Mouse (Mus musculus): ENCODE measurements around the gene Hspe1. TPM values are rescaled to one million over a fixed set of nuclear protein-coding genes. Genes with fewer than 3 reads are reported as not detected.
"Not testable (repeated sequence)": the region's sequence is repeated elsewhere in the genome, so short reads cannot be mapped to it uniquely, and the experiment has no call there.

Hspe1 gene
- polyA plus RNA-seq, 1 experiment = 160 TPM

DNA sequence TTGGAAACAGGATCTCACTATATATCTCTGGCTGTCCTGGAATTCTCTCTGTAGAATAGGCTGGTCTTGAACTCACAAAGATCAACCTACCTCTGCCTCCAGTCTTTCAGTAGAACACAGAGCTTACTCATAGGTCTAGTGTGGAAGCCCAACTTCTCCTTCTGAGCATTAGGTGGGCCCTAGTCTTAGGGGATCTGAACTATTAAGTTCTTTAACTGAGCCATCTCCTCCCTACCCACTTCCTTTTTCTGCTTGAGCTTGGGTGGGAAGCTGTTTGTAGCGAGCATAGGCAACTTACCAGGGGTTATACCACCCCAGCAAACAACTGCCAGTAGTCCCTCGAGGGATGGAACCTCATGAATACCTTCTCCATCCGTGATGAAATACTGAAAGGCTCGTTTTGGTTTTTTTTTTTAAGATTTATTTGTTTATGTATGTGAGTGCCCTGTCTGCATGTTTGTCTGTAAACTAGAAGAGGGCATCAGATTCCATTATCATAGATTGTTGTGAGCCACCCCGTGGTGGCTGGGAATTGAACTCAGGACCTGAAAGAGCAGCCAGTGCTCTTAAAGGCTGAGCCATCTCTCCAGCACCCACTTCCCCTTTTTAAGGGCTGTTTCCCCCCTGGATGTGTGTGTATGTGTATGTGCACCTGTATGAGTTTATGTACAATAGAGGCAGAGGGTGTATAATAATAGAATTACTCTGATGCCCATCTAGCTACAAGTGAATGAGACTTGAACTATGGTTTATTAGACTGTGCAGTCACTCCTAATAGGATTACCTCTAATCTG is 32.4 kb upstream of the Hspe1 start:
- no peak for DNase-seq (ENCODE audit: low read depth)
- TF ChIP-seq CTCF (IDR thresholded peaks at IDR 0.05; ENCODE audit: borderline replicate concordance, extremely low read depth, insufficient read depth, insufficient read length) (no peak), POLR2A (IDR thresholded peaks at IDR 0.05; ENCODE audit: borderline replicate concordance, extremely low read depth, insufficient read depth, insufficient read length, poor library complexity, severe bottlenecking) (no peak)

DNA sequence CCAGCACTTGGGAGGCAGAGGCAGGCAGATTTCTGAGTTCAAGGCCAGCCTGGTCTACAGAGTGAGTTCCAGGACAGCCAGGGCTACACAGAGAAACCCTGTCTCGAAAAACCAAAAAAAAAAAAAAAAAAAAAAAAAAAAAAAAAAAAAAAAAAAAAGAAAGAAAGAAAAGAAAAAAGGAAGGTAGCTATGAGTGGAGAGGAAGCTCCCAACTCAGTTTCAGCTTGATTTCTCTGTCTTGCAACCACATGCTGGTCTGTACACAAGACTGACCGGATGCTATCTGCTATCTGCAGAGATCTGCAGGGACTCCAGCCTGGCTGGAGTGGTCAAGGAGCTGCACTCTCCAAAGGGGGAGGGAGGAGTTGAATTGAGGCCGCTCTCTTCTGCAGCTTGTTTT is 29.5 kb upstream of the Hspe1 start:
- DNase-seq (ENCODE audit: low read depth) = not testable (repeated sequence)

DNA sequence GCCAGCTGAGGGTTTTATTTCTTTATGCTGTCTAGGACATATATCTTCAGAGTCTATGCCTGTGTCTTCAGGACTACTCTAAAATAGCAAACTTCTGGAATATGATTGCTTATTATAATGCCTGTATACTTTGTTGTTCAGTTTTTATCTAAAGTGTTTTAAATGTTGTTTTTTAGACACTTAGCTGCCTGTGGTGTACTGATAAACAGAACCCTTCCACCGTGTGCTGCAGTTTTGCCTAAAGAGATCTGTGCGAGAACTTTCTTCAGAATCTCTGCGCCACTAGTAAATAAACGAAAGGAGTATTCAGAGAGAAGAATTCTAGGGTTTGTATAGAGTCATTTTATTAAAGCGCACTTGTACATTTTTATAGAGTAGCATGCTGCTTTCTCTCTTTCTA is 26.8 kb upstream of the Hspe1 start:
- TF ChIP-seq CTCF (IDR thresholded peaks at IDR 0.05; ENCODE audit: borderline replicate concordance, extremely low read depth, insufficient read depth, insufficient read length) (no peak), POLR2A (IDR thresholded peaks at IDR 0.05; ENCODE audit: borderline replicate concordance, extremely low read depth, insufficient read depth, insufficient read length, poor library complexity, severe bottlenecking) (no peak)
- DNase-seq (ENCODE audit: low read depth) = no peak

DNA sequence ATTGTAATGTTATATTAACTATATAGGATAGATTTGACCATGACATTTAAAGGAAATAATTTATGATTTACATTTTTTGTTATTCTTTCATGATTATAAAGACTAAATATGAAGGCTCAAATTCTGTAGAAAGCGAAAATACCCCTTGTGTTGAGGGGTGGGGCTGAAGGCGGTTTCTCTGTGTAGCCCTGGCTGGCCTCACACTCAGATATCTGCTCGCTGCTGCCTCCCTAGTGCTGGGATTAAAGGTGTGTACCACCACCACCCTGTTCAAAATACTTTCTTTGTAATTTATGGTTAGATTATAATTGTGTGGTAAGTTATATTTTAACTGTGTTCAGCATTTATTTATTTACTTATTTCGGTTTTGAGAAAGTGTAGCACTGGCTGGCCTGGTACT is 26.2 kb upstream of the Hspe1 start:
- TF ChIP-seq CTCF (IDR thresholded peaks at IDR 0.05; ENCODE audit: borderline replicate concordance, extremely low read depth, insufficient read depth, insufficient read length) = no peak
- no peak for TF ChIP-seq POLR2A (IDR thresholded peaks at IDR 0.05; ENCODE audit: borderline replicate concordance, extremely low read depth, insufficient read depth, insufficient read length, poor library complexity, severe bottlenecking)
- DNase-seq (ENCODE audit: low read depth) = no peak

DNA sequence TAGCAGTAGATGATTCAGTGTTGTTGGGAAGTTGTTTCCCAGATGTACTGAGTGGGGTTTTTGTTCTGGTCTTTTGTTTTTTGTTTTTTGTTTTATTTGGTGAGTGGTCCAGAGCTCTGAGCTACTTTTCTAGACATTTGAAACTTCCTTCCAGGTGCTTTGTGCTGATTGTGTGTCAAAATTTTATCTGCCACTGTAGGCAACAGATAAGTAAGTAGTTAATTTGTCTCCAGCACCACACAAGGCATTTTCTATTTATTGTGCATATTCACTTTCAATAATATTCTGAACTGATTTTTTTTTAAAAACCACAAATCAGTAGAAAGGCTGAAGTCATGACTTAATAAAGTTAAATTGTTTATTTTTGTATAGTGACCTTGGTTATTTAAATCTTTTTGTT is 15.6 kb upstream of the Hspe1 start:
- not testable (repeated sequence) for DNase-seq (ENCODE audit: low read depth)

DNA sequence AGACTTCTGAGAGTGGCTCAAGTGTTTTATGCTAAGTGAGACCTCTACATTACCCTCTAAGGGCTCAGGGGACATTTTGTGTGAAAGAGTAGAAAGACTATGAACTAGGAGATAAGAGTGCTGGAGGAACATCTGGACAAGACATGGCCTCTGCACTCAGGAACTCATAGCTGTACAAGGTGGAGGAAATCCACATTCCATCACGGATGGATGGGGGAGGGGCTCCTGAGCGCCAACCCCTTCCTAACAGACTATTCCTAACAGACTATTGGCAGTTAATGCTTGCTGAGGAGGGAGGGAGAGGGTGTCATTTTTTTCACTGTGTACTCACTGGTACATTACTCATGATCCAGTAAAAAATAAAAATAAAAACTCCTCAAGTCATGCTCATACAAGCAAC is 13.2 kb upstream of the Hspe1 start:
- no peak for TF ChIP-seq POLR2A (IDR thresholded peaks at IDR 0.05; ENCODE audit: borderline replicate concordance, extremely low read depth, insufficient read depth, insufficient read length, poor library complexity, severe bottlenecking)
- TF ChIP-seq CTCF (IDR thresholded peaks at IDR 0.05; ENCODE audit: borderline replicate concordance, extremely low read depth, insufficient read depth, insufficient read length) = no peak
- DNase-seq (ENCODE audit: low read depth) = no peak

DNA sequence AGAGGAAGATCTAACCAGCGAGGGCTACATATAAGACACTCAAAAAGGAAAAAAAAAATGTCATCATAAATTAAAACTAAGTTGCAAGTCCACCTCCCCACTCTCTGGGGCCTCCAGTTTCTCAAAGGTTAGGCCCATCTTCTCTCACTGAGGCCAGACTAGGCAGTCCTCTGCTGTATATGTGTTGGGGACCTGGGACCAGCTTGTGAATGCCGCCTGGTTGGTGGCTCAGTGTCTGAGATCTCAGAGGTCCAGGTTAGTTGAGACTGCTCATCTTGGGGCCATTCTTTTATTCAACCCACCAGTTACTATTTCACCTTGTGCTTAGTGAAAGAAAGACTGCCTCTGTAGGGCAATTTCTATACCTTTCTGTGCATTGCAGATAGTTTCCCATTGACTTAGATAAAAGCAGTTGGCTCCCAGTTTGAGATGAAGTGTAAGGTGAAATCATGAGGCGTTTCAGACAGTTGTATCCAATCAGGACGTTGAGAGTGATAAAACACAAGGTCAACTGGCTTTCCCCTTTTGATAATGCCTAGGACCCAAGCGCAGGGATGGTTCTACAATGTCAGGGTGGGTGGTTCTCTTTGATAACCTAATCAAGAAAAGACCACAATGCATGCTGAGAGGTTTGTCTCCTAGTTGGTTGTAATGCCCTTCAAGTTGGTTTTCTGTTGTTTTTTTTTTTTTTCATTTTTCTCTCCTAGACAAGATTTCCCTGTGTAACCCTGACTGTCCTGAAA is 12.1 kb upstream of the Hspe1 start:
- DNase-seq (ENCODE audit: low read depth) = no peak
- TF ChIP-seq CTCF (IDR thresholded peaks at IDR 0.05; ENCODE audit: borderline replicate concordance, extremely low read depth, insufficient read depth, insufficient read length) (no peak), POLR2A (IDR thresholded peaks at IDR 0.05; ENCODE audit: borderline replicate concordance, extremely low read depth, insufficient read depth, insufficient read length, poor library complexity, severe bottlenecking) (no peak)

DNA sequence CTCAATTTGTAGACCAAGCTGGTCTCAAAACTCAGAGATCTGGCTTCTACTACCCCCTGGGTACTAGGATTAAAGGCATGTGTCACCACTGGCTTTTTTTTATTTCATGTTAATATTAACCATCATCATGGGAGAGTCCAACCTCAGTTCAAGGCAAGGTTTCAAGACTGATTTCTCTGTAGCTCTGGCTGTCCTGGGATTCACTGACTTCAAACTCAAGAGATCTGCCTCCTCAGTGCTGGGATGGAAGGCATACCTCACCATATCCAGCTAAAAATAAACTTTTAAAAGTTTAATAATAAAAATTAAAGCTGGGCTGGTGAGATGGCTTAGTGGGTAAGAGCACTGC is 11.6 kb upstream of the Hspe1 start:
- TF ChIP-seq CTCF (IDR thresholded peaks at IDR 0.05; ENCODE audit: borderline replicate concordance, extremely low read depth, insufficient read depth, insufficient read length) = no peak
- TF ChIP-seq POLR2A (IDR thresholded peaks at IDR 0.05; ENCODE audit: borderline replicate concordance, extremely low read depth, insufficient read depth, insufficient read length, poor library complexity, severe bottlenecking) = no peak
- no peak for DNase-seq (ENCODE audit: low read depth)

DNA sequence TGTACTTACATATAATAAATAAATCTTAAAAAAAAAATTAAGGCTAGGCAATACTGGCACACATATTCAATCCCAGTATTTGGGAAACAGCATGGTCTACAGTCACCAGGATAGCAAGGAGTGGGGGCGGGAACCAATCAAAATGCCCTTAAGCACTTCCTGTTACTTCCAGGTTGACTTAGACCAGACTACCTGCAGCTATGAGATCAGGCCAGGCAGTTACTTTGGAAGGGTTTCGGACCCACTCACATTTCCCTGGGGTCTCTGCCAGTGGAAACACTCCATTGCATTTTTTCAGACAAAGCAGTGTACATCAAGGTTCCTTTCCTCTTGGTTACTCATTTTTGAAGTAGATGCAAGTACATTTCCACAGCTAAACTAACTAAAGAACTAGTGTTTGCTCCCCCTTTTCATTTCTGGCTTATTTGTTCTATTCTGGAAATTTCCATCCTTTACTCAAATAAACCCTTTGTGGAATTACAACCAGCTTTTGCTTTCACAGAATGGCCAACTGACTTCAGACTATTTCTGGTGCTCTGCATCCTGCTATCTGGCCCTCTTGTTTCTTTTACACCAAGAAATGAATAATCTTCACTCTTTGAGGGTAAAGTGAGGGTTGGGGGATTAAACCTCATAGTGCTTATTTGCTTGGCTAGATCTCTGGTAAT is 10.9 kb upstream of the Hspe1 start:
- DNase-seq (ENCODE audit: low read depth) = no peak
- TF ChIP-seq CTCF (IDR thresholded peaks at IDR 0.05; ENCODE audit: borderline replicate concordance, extremely low read depth, insufficient read depth, insufficient read length) (no peak), POLR2A (IDR thresholded peaks at IDR 0.05; ENCODE audit: borderline replicate concordance, extremely low read depth, insufficient read depth, insufficient read length, poor library complexity, severe bottlenecking) (no peak)

DNA sequence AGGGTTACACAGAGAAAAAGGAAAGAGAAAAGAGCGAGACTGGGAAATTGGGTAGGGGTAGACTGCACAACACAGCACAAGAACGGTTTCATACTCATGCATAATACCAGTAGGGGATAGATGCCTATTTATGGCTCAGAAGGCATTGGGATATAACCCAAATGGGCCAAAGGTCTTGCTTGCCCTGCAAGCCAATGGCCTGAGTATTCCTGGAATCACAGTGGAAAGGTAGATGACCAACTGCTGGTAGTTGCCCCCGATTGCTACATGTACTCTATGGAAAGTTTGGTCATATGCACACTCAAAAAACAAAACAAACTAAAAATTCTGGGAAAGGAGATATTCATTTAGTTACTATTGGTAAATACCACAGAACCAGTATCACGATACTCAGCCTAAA is 8.3 kb upstream of the Hspe1 start:
- no peak for TF ChIP-seq POLR2A (IDR thresholded peaks at IDR 0.05; ENCODE audit: borderline replicate concordance, extremely low read depth, insufficient read depth, insufficient read length, poor library complexity, severe bottlenecking)
- TF ChIP-seq CTCF (IDR thresholded peaks at IDR 0.05; ENCODE audit: borderline replicate concordance, extremely low read depth, insufficient read depth, insufficient read length) = no peak
- DNase-seq (ENCODE audit: low read depth) = no peak

DNA sequence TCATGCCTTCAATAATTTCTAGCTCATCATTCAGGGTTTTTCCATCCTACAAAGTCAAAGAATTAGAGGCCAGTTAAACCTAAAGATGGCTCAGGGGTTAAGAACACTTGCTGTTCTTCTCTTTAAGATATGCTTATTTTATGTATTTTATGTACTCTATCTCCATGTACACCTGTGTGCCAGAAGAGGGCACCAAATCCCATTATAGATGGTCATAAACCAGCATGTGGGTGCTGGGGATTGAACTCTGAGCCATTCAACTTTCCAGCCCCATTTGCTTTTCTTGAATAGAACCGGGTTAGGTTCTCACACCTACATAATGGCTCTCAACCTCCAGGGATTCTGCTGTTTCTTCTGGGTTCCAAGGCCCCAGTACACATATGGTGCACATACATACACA is 5.8 kb upstream of the Hspe1 start:
- TF ChIP-seq POLR2A (IDR thresholded peaks at IDR 0.05; ENCODE audit: borderline replicate concordance, extremely low read depth, insufficient read depth, insufficient read length, poor library complexity, severe bottlenecking) (no peak), CTCF (IDR thresholded peaks at IDR 0.05; ENCODE audit: borderline replicate concordance, extremely low read depth, insufficient read depth, insufficient read length) (no peak)
- no peak for DNase-seq (ENCODE audit: low read depth)

DNA sequence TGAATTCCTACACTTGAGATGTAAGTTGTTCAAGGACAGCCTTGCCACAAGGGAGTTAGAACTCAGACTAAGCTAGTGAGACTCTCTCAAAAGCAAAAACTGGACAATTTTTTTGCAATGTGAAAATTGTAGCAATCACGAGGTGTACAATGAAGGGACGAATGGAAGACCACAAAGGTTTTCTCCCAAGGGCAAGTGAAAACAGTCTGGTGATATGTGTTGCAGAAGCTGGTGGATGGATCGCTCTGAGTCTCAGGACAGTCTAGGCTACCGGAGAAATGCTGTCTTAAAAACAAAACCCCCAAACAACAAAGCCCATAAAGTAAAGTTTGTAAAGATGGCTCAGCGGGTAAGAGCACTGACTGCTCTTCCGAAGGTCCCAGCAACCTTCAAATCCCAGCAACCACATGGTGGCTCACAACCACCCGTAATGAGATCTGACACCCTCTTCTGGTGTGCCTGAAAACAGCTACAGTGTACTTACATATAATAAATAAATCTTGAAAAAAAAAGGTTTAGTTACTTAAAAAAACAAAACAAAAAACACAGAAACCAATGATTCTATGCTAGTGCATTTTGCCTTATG is 2.1 kb upstream of the Hspe1 start:
- DNase-seq (ENCODE audit: low read depth) = no peak
- TF ChIP-seq CTCF (IDR thresholded peaks at IDR 0.05; ENCODE audit: borderline replicate concordance, extremely low read depth, insufficient read depth, insufficient read length) (no peak), POLR2A (IDR thresholded peaks at IDR 0.05; ENCODE audit: borderline replicate concordance, extremely low read depth, insufficient read depth, insufficient read length, poor library complexity, severe bottlenecking) (no peak)

All from brain, embryonic 14.5 days (tissue).